Mouse (Mus musculus): ENCODE data around the gene Ctrl. TPM values are rescaled to one million over a fixed set of nuclear protein-coding genes. Genes with fewer than 3 reads are reported as not detected.

Gene Ctrl
- polyA plus RNA-seq, 1 experiment: not detected

- Histone ChIP-seq H3K36me3 (ENCODE audit: control insufficient read depth) (peaks cover 16% of the 10 kb centered on the region), H3K27me3 (ENCODE audit: control insufficient read depth) (no peaks in the 10 kb centered on the region), H3K4me1 (ENCODE audit: control insufficient read depth) (peaks cover 77% of the 10 kb centered on the region), H3K9me3 (ENCODE audit: control insufficient read depth, low read length) (no peaks in the 10 kb centered on the region), H3K4me3 (replicated peaks) (peak overlapping the region; percentile 88)
- TF ChIP-seq GATA1 (IDR thresholded peaks at IDR 0.05; ENCODE audit: low read length) (no peak), TAL1 (IDR thresholded peaks at IDR 0.05; ENCODE audit: low read length) (no peak)
These were observed 31.7 kb upstream of the Ctrl start for GRCm38 (mm10) chr8:105965266-105965904.

- Histone ChIP-seq H3K4me3 (replicated peaks) (peak overlapping the region; percentile 88), H3K4me1 (ENCODE audit: control insufficient read depth) (peaks cover 80% of the 10 kb centered on the region), H3K36me3 (ENCODE audit: control insufficient read depth) (peaks cover 23% of the 10 kb centered on the region), H3K27me3 (ENCODE audit: control insufficient read depth) (no peaks in the 10 kb centered on the region), H3K9me3 (ENCODE audit: control insufficient read depth, low read length) (no peaks in the 10 kb centered on the region)
- TF ChIP-seq GATA1 (IDR thresholded peaks at IDR 0.05; ENCODE audit: low read length): no peak
- no peak for TF ChIP-seq TAL1 (IDR thresholded peaks at IDR 0.05; ENCODE audit: low read length)
These were observed 31.0 kb upstream of the Ctrl start for GRCm38 (mm10) chr8:105964506-105965265.

- Histone ChIP-seq H3K4me3 (replicated peaks) (peak overlapping the region; percentile 42), H3K9me3 (ENCODE audit: control insufficient read depth, low read length) (no peaks in the 10 kb centered on the region), H3K36me3 (ENCODE audit: control insufficient read depth) (peaks cover 52% of the 10 kb centered on the region), H3K4me1 (ENCODE audit: control insufficient read depth) (peaks cover 64% of the 10 kb centered on the region), H3K27me3 (ENCODE audit: control insufficient read depth) (no peaks in the 10 kb centered on the region)
- no peak for TF ChIP-seq GATA1 (IDR thresholded peaks at IDR 0.05; ENCODE audit: low read length)
- no peak for TF ChIP-seq TAL1 (IDR thresholded peaks at IDR 0.05; ENCODE audit: low read length)
These were observed 27.9 kb upstream of the Ctrl start for GRCm38 (mm10) chr8:105961536-105961935.

GRCm38 (mm10) chr8:105961101-105961500, 27.4 kb upstream of the Ctrl start:
- Histone ChIP-seq H3K9me3 (ENCODE audit: control insufficient read depth, low read length) (no peaks in the 10 kb centered on the region), H3K4me3 (replicated peaks) (peak overlapping the region; percentile 42), H3K27me3 (ENCODE audit: control insufficient read depth) (no peaks in the 10 kb centered on the region), H3K4me1 (ENCODE audit: control insufficient read depth) (peaks cover 59% of the 10 kb centered on the region), H3K36me3 (ENCODE audit: control insufficient read depth) (peaks cover 56% of the 10 kb centered on the region)
- TF ChIP-seq TAL1 (IDR thresholded peaks at IDR 0.05; ENCODE audit: low read length) (no peak), GATA1 (IDR thresholded peaks at IDR 0.05; ENCODE audit: low read length) (no peak)

- H3K4me1 ChIP-seq (ENCODE audit: control insufficient read depth): peaks cover 42% of the 10 kb centered on the region
- H3K4me3 ChIP-seq (replicated peaks): no peak overlapping the region
- no peaks in the 10 kb centered on the region for H3K9me3 ChIP-seq (ENCODE audit: control insufficient read depth, low read length)
- TF ChIP-seq GATA1 (IDR thresholded peaks at IDR 0.05; ENCODE audit: low read length) (no peak), TAL1 (IDR thresholded peaks at IDR 0.05; ENCODE audit: low read length) (no peak)
- peaks cover 67% of the 10 kb centered on the region for H3K36me3 ChIP-seq (ENCODE audit: control insufficient read depth)
- no peaks in the 10 kb centered on the region for H3K27me3 ChIP-seq (ENCODE audit: control insufficient read depth)
These were observed 25.7 kb upstream of the Ctrl start for GRCm38 (mm10) chr8:105959350-105959749.

- H3K36me3 ChIP-seq (ENCODE audit: control insufficient read depth): peaks cover 72% of the 10 kb centered on the region
- H3K27me3 ChIP-seq (ENCODE audit: control insufficient read depth): no peaks in the 10 kb centered on the region
- TF ChIP-seq TAL1 (IDR thresholded peaks at IDR 0.05; ENCODE audit: low read length): no peak
- TF ChIP-seq GATA1 (IDR thresholded peaks at IDR 0.05; ENCODE audit: low read length): no peak
- no peaks in the 10 kb centered on the region for H3K9me3 ChIP-seq (ENCODE audit: control insufficient read depth, low read length)
- peaks cover 27% of the 10 kb centered on the region for H3K4me1 ChIP-seq (ENCODE audit: control insufficient read depth)
- no peak overlapping the region for H3K4me3 ChIP-seq (replicated peaks)
These were observed 24.2 kb upstream of the Ctrl start for GRCm38 (mm10) chr8:105957813-105958212.

- no peak for TF ChIP-seq GATA1 (IDR thresholded peaks at IDR 0.05; ENCODE audit: low read length)
- TF ChIP-seq TAL1 (IDR thresholded peaks at IDR 0.05; ENCODE audit: low read length): no peak
- peaks cover 15% of the 10 kb centered on the region for H3K4me1 ChIP-seq (ENCODE audit: control insufficient read depth)
- peaks cover 83% of the 10 kb centered on the region for H3K36me3 ChIP-seq (ENCODE audit: control insufficient read depth)
These were observed 22.9 kb upstream of the Ctrl start for GRCm38 (mm10) chr8:105956556-105956955.

GRCm38 (mm10) chr8:105951057-105951659, 17.5 kb upstream of the Ctrl start:
- peaks cover 94% of the 10 kb centered on the region for H3K36me3 ChIP-seq (ENCODE audit: control insufficient read depth)
- H3K4me3 ChIP-seq (replicated peaks): no peak overlapping the region
- H3K27me3 ChIP-seq (ENCODE audit: control insufficient read depth): no peaks in the 10 kb centered on the region
- no peaks in the 10 kb centered on the region for H3K9me3 ChIP-seq (ENCODE audit: control insufficient read depth, low read length)
- H3K4me1 ChIP-seq (ENCODE audit: control insufficient read depth): no peaks in the 10 kb centered on the region; the same call in 1 of the 2 replicates
- TF ChIP-seq GATA1 (IDR thresholded peaks at IDR 0.05; ENCODE audit: low read length) (no peak), TAL1 (IDR thresholded peaks at IDR 0.05; ENCODE audit: low read length) (no peak)

More at GRCm38 (mm10) chr8:105956556-105956955, 22.9 kb upstream of the Ctrl start:
- no peak overlapping the region for H3K4me3 ChIP-seq (replicated peaks)
- H3K9me3 ChIP-seq (ENCODE audit: control insufficient read depth, low read length): no peaks in the 10 kb centered on the region
- H3K27me3 ChIP-seq (ENCODE audit: control insufficient read depth): no peaks in the 10 kb centered on the region

- Histone ChIP-seq H3K4me3 (replicated peaks) (no peak overlapping the region), H3K4me1 (ENCODE audit: control insufficient read depth) (no peaks in the 10 kb centered on the region; the same call in 1 of the 2 replicates), H3K9me3 (ENCODE audit: control insufficient read depth, low read length) (no peaks in the 10 kb centered on the region), H3K36me3 (ENCODE audit: control insufficient read depth) (peaks cover 97% of the 10 kb centered on the region), H3K27me3 (ENCODE audit: control insufficient read depth) (no peaks in the 10 kb centered on the region)
- TF ChIP-seq GATA1 (IDR thresholded peaks at IDR 0.05; ENCODE audit: low read length): no peak
- TF ChIP-seq TAL1 (IDR thresholded peaks at IDR 0.05; ENCODE audit: low read length): no peak
These were observed 15.7 kb upstream of the Ctrl start for GRCm38 (mm10) chr8:105949350-105949749.

All from erythroblast, embryonic 14.5 days (primary cell).